Mouse (Mus musculus) hindbrain, embryonic 11.5 days (tissue): ENCODE results near the gene Lama5. TPM values are rescaled to one million over a fixed set of nuclear protein-coding genes. Genes with fewer than 3 reads are reported as not detected.
"Not testable (repeated sequence)": the region's sequence is repeated elsewhere in the genome, so short reads cannot be mapped to it uniquely, and the experiment has no call there.

Source experiments
- ATAC-seq: fragments of 200-750 bp; cut with Nextera tagmentation; 2 replicates; pipeline ENCODE4 v1.8.0; 2017; ENCODE audit warnings: mild to moderate bottlenecking, moderate TSS enrichment, moderate library complexity; ENCODE audit not compliant: low FRiP score
- DNase-seq: peaks from one replicate; pipeline ENCODE4 v3.0.0-alpha.2; 2015; ENCODE audit warnings: low spot score
- H3K27ac ChIP-seq: fragments of 300-500 bp; sonication (generic); 2 replicates; pipeline ENCODE4 v1.5.1; 2014; ENCODE audit warnings: mild to moderate bottlenecking, low read depth, low read length
- H3K27me3 ChIP-seq: fragments of 300-500 bp; sonication (generic); 2 replicates; pipeline ENCODE4 v1.6.1; 2014; ENCODE audit warnings: mild to moderate bottlenecking, low read length, moderate library complexity, mixed read lengths; ENCODE audit not compliant: control insufficient read depth, insufficient read depth
- H3K36me3 ChIP-seq: fragments of 300-500 bp; sonication (generic); 2 replicates; pipeline ENCODE4 v1.6.1; 2014; ENCODE audit warnings: mild to moderate bottlenecking, low read length, moderate library complexity, mixed read lengths; ENCODE audit not compliant: control insufficient read depth, insufficient read depth
- H3K4me1 ChIP-seq: fragments of 300-500 bp; sonication (generic); replicated peaks from 2 replicates; pipeline ENCODE4 v1.6.1; 2014; ENCODE audit warnings: low read length, mixed read lengths; ENCODE audit not compliant: control insufficient read depth, insufficient read depth
- H3K4me2 ChIP-seq: fragments of 300-500 bp; sonication (generic); replicated peaks from 2 replicates; pipeline ENCODE4 v1.6.1; 2014; ENCODE audit warnings: mild to moderate bottlenecking, low read depth, low read length
- H3K4me3 ChIP-seq: fragments of 300-500 bp; sonication (generic); 2 replicates; pipeline ENCODE4 v1.5.1; 2014; ENCODE audit warnings: low read depth, low read length
- H3K9ac ChIP-seq: fragments of 300-500 bp; sonication (generic); 2 replicates; pipeline ENCODE4 v1.6.1; 2014; ENCODE audit warnings: low read depth, low read length
- H3K9me3 ChIP-seq: fragments of 300-500 bp; sonication (generic); 2 replicates; pipeline ENCODE4 v1.6.1; 2016; ENCODE audit warnings: low read length; ENCODE audit not compliant: control insufficient read depth
- WGBS: fragments of 180-500 bp; shearing (Covaris S2); extraction: QIAGEN DNeasy Blood & Tissue Kit; methylation state at CpG from one replicate; pipeline ENCODE4 v1.1.7; 2014; 5-methylcytosine and 5-hydroxymethylcytosine counted together
- polyA plus RNA-seq: library from polyadenylated mRNA; unstranded; fragments of >200 nt; fragmentation: Nextera tagmentation; extraction: Ambion mirVana; gene quantifications from 2 replicates; pipeline ENCODE4 v1.2.1, GENCODE M21; 2014

Gene Lama5
- polyA plus RNA-seq, 1 experiment from 2014 or later: 4.4 TPM

DNA sequence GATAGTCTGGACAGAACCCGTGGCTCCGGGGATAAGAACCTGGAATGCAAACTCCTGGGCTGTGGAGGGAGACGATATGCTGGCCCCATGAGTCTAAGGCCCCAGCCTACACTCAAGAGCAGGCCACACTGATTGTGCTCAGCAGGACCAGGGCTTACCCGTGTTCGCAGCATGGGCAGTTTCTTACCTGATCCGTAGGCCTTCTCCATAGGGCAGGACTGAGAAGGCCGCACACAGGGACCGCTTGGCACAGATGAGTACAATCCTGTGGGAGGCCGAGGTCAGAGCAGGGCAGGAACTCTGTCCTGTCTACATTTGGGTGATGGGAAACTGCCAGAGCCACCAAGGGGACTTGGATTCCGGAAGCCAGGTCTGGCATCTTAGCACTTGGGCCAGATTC lies 37.2 kb upstream of the Lama5 start:
- Histone ChIP-seq H3K9ac (no peak overlapping the region), H3K36me3 (no peaks in the 10 kb centered on the region), H3K9me3 (no peaks in the 10 kb centered on the region), H3K27ac (no peak overlapping the region), H3K27me3 (no peaks in the 10 kb centered on the region), H3K4me3 (no peak overlapping the region), H3K4me1 (no peaks in the 10 kb centered on the region; the same call in 1 of the 2 replicates), H3K4me2 (no peak overlapping the region)
- DNase-seq (no peak), ATAC-seq (no peak)
- 88% methylated on average over 10 of the region's 10 CpGs for WGBS

DNA sequence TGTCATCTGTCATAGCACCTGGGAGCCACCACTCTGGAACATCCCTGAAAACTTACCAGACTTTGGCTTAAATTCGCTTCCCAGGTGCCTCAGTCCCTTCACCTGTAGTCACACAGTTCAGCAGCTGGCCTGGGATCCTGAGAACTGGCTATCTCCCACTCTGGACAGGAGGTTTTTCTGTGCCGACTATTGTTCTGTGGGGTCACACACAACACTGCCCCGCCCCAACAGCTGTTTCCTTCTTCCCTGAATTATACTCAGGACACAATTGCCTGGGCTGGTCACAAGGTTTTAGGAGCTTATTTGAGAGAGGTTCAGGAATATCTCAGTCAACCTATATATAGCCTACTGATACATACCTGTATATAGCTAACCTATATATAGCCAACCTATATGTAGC lies 36.8 kb upstream of the Lama5 start:
- Histone ChIP-seq H3K9me3 (no peaks in the 10 kb centered on the region), H3K4me1 (no peaks in the 10 kb centered on the region; the same call in 1 of the 2 replicates), H3K4me2 (no peak overlapping the region), H3K36me3 (no peaks in the 10 kb centered on the region), H3K27ac (no peak overlapping the region), H3K27me3 (no peaks in the 10 kb centered on the region), H3K4me3 (no peak overlapping the region), H3K9ac (no peak overlapping the region)
- DNase-seq: peak; percentile 4
- 81% methylated on average over 3 of the region's 3 CpGs for WGBS
- no peak for ATAC-seq

DNA sequence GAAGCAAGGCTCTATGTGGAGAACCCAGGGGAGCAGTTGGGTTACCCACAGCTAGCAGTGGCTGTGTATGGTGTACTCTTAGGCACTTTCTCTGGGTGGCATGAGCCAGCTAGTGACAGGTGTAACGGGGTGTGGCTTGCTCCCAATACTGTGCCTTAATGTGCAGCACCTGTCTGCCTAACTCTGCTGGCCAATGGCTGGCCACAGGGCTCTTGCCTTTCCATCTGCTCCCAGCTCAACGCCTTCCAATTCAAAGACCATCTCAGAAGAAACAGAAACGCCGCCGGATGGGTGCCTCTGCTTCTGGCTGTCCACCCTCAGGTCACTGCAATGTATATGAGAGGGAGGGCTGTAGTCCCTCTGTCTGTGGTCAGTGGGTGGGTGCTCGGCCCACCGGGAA lies 36.2 kb upstream of the Lama5 start:
- no peaks in the 10 kb centered on the region for H3K9me3 ChIP-seq
- ATAC-seq (no peak), DNase-seq (no peak)
- H3K27me3 ChIP-seq: no peaks in the 10 kb centered on the region
- WGBS: 91% methylated on average over 7 of the region's 7 CpGs
- no peaks in the 10 kb centered on the region for H3K36me3 ChIP-seq
- no peaks in the 10 kb centered on the region; the same call in 1 of the 2 replicates for H3K4me1 ChIP-seq
- no peak overlapping the region for H3K4me3 ChIP-seq
- H3K4me2 ChIP-seq: no peak overlapping the region
- H3K27ac ChIP-seq: no peak overlapping the region
- no peak overlapping the region for H3K9ac ChIP-seq

DNA sequence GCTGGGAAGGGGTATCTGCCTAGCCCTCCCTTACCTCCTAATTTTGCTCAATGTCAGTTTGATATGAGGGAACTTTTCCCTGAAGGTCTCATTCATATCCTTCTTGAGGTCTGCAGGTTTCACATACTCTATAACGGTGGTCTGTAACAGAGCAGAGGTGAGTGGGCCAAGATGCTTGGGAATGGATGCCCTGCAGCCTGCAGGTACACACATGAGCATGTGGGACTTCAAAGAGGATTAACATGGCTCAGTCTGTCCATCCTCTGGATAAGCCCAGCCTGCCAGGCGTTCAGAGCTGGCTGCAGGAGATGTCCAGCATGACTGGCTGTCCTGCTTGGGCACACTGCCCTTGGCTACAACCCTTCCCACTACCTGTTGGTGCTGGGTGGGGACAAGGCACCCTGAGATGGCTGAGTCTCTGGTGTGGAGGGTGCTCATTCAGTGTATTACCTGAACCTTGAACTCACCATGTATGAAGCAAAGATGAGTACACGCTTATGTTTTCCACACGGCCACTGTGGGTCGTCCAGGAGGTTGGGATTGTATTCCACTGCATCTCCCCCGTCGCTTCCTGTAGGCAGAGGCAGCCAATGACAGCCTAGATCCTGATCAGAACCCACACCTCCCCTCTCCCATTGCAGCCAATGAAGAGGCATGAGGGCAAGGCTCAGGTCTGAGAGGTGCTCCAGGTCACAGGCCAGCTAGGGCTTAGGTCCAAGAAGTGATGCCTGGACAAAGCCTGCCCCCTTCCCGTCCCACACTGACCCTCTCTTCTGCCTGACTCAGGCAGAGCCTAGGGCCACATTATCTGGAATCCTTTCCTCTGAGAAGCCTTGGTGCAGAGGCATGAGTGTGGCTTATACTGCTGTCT lies 35.2 kb upstream of the Lama5 start:
- H3K4me2 ChIP-seq: no peak overlapping the region
- no peaks in the 10 kb centered on the region for H3K27me3 ChIP-seq
- WGBS: 68% methylated on average over 8 of the region's 8 CpGs
- H3K27ac ChIP-seq: no peak overlapping the region
- H3K4me1 ChIP-seq: no peaks in the 10 kb centered on the region; the same call in 1 of the 2 replicates
- no peaks in the 10 kb centered on the region for H3K36me3 ChIP-seq
- H3K4me3 ChIP-seq: no peak overlapping the region
- DNase-seq (peak; percentile 1), ATAC-seq (no peak)
- no peak overlapping the region for H3K9ac ChIP-seq
- H3K9me3 ChIP-seq: no peaks in the 10 kb centered on the region

DNA sequence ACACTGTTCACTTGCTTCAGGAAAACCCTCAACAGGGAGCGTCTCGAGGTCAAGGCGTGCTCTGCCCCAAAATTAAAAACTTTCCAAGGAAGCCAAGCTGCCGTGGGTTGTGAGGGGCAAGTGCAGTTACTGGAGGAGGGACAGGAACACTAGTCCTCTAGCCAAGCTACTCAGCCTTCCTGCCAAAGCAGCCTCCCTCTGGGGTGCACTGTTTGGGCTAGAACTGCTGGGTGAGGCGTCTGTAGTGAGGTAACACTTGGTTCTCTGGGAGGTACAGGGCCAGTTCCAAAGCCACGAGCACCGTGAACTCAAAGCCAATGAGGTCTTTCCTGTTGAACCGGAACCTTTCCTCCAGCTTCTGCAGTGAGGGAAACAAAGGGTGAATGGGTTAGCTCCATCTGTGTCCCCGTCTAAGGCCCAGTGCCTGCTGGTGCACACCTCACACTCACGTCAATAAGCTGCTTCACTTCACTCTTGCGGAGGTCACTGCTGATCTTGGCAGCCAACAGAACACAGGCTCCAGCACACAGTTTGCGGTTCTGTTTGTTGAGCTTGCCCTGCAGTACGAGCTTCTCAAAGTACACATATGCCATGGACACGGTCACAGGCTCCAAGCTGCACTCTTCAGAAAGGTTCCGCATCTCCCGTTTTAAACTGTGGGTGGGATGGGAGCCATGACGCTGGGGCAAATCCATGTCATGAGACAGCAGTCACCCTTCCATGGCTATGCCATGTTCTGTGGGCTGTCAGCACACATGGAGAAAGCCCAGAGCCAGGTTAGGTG lies 34.4 kb upstream of the Lama5 start:
- H3K27ac ChIP-seq, H3K4me2 ChIP-seq, DNase-seq, H3K4me3 ChIP-seq, H3K4me1 ChIP-seq, H3K9me3 ChIP-seq, H3K36me3 ChIP-seq, H3K27me3 ChIP-seq, H3K9ac ChIP-seq, ATAC-seq: not testable (repeated sequence)
- 75% methylated on average over 17 of the region's 17 CpGs for WGBS

DNA sequence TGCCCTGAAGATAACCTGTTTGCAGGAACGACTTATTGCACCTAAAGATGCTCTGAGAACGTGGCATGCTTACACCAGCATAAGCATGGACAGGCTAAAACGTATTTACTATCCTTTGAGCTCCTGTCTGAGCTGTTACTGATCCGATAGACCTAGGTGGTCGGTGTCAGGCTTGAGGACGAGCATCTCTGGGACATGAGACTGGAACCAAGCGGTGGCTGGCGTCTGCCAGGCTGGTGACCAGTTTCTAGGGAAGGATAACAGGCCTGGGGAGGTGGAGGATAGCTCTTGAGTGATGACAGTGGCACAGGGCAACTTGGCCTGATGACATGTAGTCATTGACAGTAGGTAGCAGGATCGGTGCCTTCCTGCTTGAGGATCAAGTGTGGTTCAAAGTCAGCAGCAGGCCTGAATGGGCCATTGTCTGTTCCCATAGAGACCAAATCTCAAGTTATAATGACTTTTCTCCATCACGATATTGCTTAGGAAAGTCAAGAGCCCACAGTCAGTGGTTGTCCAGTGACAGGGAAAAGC lies 33.4 kb upstream of the Lama5 start:
- not testable (repeated sequence) for H3K4me3 ChIP-seq, H3K27me3 ChIP-seq, H3K36me3 ChIP-seq, H3K4me1 ChIP-seq, H3K9ac ChIP-seq, H3K4me2 ChIP-seq, DNase-seq, H3K27ac ChIP-seq, H3K9me3 ChIP-seq, ATAC-seq
- 82% methylated on average over 10 of the region's 10 CpGs for WGBS

DNA sequence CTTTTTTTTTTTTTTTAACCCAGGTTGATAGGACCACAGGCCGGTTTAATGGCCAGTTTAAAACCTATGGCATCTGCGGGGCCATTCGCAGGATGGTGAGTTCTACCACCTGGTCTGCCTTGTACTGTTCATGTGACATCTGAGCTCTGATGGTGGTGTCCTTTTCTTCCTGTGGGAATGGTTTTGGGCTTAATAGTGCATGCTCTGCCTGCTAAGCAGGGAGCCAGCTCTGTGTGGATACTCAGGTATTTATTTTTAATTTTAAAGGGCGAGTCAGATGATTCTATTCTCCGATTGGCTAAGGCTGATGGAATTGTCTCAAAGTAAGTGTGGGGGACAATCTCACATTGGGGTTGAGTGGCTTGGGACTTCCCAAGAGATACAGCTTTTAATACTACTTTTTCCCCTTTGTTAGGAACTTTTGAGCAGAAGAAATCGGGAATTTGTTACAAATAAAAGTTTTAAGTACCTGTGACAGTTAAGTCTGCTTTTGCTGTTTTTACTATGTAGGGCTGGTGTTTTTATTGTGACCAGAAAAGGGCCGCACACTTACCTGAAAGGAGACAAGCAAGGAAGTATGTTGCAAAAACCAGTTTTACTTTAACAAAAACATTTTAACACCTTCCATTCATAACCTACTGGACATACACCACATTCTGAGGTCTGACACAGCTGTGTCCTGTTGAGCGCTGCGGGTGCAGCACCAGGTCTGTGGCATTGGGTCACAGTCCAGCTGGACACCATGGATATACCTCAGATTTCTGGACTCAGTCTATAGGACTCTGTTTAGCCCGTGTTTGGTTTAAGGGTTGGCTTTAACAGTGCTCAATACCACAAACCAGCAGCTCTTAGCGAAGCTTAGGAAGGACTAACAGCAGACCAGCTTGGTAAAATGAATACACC lies 32.6 kb upstream of the Lama5 start:
- Histone ChIP-seq H3K4me3 (peak overlapping the region; percentile 92), H3K4me2 (peak overlapping the region; percentile 64), H3K4me1 (no peaks in the 10 kb centered on the region; the same call in 1 of the 2 replicates), H3K27ac (no peak overlapping the region), H3K36me3 (no peaks in the 10 kb centered on the region), H3K9me3 (no peaks in the 10 kb centered on the region), H3K9ac (peak overlapping the region; percentile 93), H3K27me3 (no peaks in the 10 kb centered on the region)
- DNase-seq (peak; percentile 5), ATAC-seq (no peak)
- WGBS: 56% methylated on average over 11 of the region's 11 CpGs

DNA sequence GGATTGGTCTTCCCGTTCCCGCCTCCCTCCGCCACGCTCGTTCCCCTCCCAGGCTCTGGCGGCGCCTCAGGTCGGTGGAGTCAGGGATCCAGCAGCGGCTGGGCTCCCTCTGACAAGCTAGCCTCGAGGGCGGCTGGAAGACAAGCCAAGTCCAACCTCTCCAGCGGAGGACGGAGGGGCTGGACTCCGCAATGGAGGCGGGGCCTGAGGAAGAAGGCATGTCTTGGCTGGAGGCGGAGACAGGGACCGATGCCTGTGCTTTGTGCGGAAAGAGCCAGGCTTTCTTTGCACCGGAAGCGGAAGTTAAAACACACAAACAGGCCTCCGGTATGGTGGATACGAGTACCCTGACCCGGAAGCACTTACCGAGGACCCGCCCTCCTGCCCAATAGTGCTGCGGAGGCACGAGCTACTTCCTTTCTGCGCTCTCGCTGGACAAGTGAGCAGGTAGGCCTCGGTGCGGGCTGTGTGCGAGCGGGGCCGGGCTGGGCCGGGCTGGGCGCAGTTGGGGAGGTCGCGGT lies 31.4 kb upstream of the Lama5 start, which contains the start of gene Rps21:
Gene Rps21 (plus strand): TSS at position 377 of the 521 bp plus-strand sequence.
- WGBS: under 1% methylated on average over 36 of the region's 38 CpGs
- H3K27me3 ChIP-seq: no peaks in the 10 kb centered on the region
- no peaks in the 10 kb centered on the region; the same call in 1 of the 2 replicates for H3K4me1 ChIP-seq
- peak within 1 kb of the TSS; percentile 64 for H3K4me2 ChIP-seq
- no peaks in the 10 kb centered on the region for H3K36me3 ChIP-seq
- peak within 1 kb of the TSS; percentile 86 for H3K27ac ChIP-seq
- H3K9me3 ChIP-seq: no peaks in the 10 kb centered on the region
- peak within 1 kb of the TSS; percentile 93 for H3K9ac ChIP-seq
- ATAC-seq (peak; percentile 98), DNase-seq (peak; percentile 99)
- H3K4me3 ChIP-seq: peak within 1 kb of the TSS; percentile 92
